Mouse (Mus musculus) megakaryocyte progenitor cell, adult 5-6 weeks (primary cell): ENCODE measurements around the gene Tmem121b. TPM values are rescaled to one million over a fixed set of nuclear protein-coding genes. Genes with fewer than 3 reads are reported as not detected.

Source experiments
- ATAC-seq: replicated peaks from 2 replicates; pipeline ENCODE4 v1.8.0; 2016; ENCODE audit warnings: mild to moderate bottlenecking, moderate TSS enrichment, inconsistent platforms; ENCODE audit not compliant: poor library complexity
- total RNA-seq, 2 experiments: library from RNA; stranded (forward) in 1 of 2; stranded (reverse) in 1 of 2; fragments of 157-497, 149-512 nt in 1 of 2; fragments of 200-1000 nt in 1 of 2; gene quantifications; 2 replicates each; pipeline versions ENCODE4 v1.2.3 to v1.2.4; 2015 to 2017

Tmem121b gene
- total RNA-seq, 2 experiments from 2014 or later, result 0.08 TPM; not detected in 1

- 0 out of 2 replicates have a peak, but pooled peaks have one; percentile 22 for ATAC-seq
Measured at GRCm38 (mm10) chr6:120492499-120493373, 871 bp downstream of the Tmem121b start.

- no peak for ATAC-seq
Measured at GRCm38 (mm10) chr6:120491862-120492498, 1.6 kb downstream of the Tmem121b start.

- no peak for ATAC-seq
Measured at GRCm38 (mm10) chr6:120491064-120491463, 2.5 kb downstream of the Tmem121b start.

GRCm38 (mm10) chr6:120489461-120489860, 4.1 kb downstream of the Tmem121b start:
- ATAC-seq, result no peak

GRCm38 (mm10) chr6:120488647-120489046, 5.0 kb downstream of the Tmem121b start:
- ATAC-seq, result no peak

- peak; percentile 43 for ATAC-seq
Measured at GRCm38 (mm10) chr6:120486051-120486510, 7.5 kb downstream of the Tmem121b start.

GRCm38 (mm10) chr6:120485038-120485437, 8.6 kb downstream of the Tmem121b start:
- peak; percentile 53 for ATAC-seq

GRCm38 (mm10) chr6:120483211-120483626, 10.4 kb downstream of the Tmem121b start:
- ATAC-seq, result 0 out of 2 replicates have a peak, but pooled peaks have one; percentile 12

- ATAC-seq, result no peak
Measured at GRCm38 (mm10) chr6:120482756-120483155, 10.9 kb downstream of the Tmem121b start.

- ATAC-seq, result no peak
Measured at GRCm38 (mm10) chr6:120482021-120482420, 11.6 kb downstream of the Tmem121b start.

GRCm38 (mm10) chr6:120481538-120481937, 12.1 kb downstream of the Tmem121b start:
- no peak for ATAC-seq

GRCm38 (mm10) chr6:120480361-120480760, 13.2 kb downstream of the Tmem121b start:
- no peak for ATAC-seq

- peak; percentile 81 for ATAC-seq
Measured at GRCm38 (mm10) chr6:120479302-120479701, 14.3 kb downstream of the Tmem121b start.

GRCm38 (mm10) chr6:120475288-120475687, 18.3 kb downstream of the Tmem121b start:
- ATAC-seq, result no peak

- peak; percentile 86 for ATAC-seq
Measured at GRCm38 (mm10) chr6:120473427-120473826, 20.2 kb downstream of the Tmem121b start.

- ATAC-seq, result no peak
Measured at GRCm38 (mm10) chr6:120472455-120473140, 21.0 kb downstream of the Tmem121b start.

GRCm38 (mm10) chr6:120471991-120472441, 21.6 kb downstream of the Tmem121b start:
- peak; percentile 30 for ATAC-seq

- ATAC-seq, result peak; percentile 35
Measured at GRCm38 (mm10) chr6:120470666-120471065, 22.9 kb downstream of the Tmem121b start.

- ATAC-seq, result no peak
Measured at GRCm38 (mm10) chr6:120469770-120470169, 23.8 kb downstream of the Tmem121b start.

GRCm38 (mm10) chr6:120469268-120469667, 24.3 kb downstream of the Tmem121b start:
- no peak for ATAC-seq

GRCm38 (mm10) chr6:120468259-120468658, 25.3 kb downstream of the Tmem121b start:
- ATAC-seq, result no peak
